Mouse (Mus musculus) c-Kit-positive CD71-positive TER-119-negative erythroid progenitor cells, embryonic 14.5 days (primary cell): ENCODE measurements around the gene Srrt.

Experiments
- DNase-seq: peaks from one replicate; pipeline ENCODE4 v3.0.0-alpha.2; 2013; ENCODE audit warnings: low read depth

Gene Srrt

GRCm38 (mm10) chr5:137263897-137264720 is 43.4 kb downstream of the Srrt start:
- no peak for DNase-seq
